Mouse (Mus musculus): ENCODE measurements around the gene Galnt6.

- peak; percentile 54 for TF ChIP-seq CTCF (IDR thresholded peaks at IDR 0.05; ENCODE audit: low read depth, low read length)
- no peak for TF ChIP-seq POLR2A (IDR thresholded peaks at IDR 0.05; ENCODE audit: extremely low read depth, insufficient read depth, low read length)
Observed at GRCm38 (mm10) chr15:100718572-100718971, 10.6 kb downstream of the Galnt6 start.
